Mouse (Mus musculus): Measurements from ENCODE around the gene Otx1. TPM values are rescaled to one million over a fixed set of nuclear protein-coding genes. Genes with fewer than 3 reads are reported as not detected.

Gene Otx1
- polyA plus RNA-seq (2012; ENCODE audit: insufficient read depth, insufficient read length, low replicate concordance, missing spikeins), result not detected in 2 replicates

- no peak within 1 kb of the TSS for H3K27ac ChIP-seq (ENCODE audit: insufficient read depth, low read depth, low read length)
- TF ChIP-seq CTCF (IDR thresholded peaks at IDR 0.05; ENCODE audit: insufficient read depth, low read depth, low read length), result no peak
- no peak for TF ChIP-seq POLR2A (IDR thresholded peaks at IDR 0.05; ENCODE audit: insufficient read depth, low read depth, low read length)
- WGBS, result 2% methylated on average over 34 of the region's 34 CpGs
- H3K4me1 ChIP-seq (ENCODE audit: control insufficient read depth, insufficient read depth, low read length), result peaks cover 23% of the 10 kb centered on the region
- H3K4me3 ChIP-seq (ENCODE audit: insufficient read depth, low read depth, low read length), result peak within 1 kb of the TSS; percentile 27
Observed at GRCm38 (mm10) chr11:22002783-22003340, at the start of gene Otx1. Gene Otx1, minus strand, starts transcription at chr11:22002897.

DNA sequence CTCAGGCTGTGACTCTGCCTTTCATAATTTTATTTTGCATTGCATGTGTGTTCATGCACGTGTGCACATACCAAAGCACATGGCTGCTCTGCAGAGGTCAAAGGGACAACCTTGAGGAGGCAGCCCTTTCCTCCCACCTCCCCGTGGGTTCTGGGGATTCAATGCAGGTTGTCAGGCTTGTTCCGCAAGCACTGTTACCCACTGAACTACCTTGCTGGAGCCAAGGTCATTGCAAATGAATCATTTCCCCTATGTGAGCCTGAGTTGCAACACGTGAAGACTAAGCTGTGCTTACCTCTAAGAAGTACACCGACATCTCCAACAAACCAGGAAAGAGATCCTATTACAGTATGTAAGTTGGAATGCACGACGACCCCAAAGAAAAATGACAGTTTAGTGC is 48.2 kb upstream of the Otx1 start:
- no peak overlapping the region for H3K27ac ChIP-seq (ENCODE audit: insufficient read depth, low read depth, low read length)
- H3K4me3 ChIP-seq (ENCODE audit: insufficient read depth, low read depth, low read length), result no peak overlapping the region
- WGBS, result 91% methylated on average over 7 of the region's 7 CpGs
- TF ChIP-seq CTCF (IDR thresholded peaks at IDR 0.05; ENCODE audit: insufficient read depth, low read depth, low read length), result no peak
- TF ChIP-seq POLR2A (IDR thresholded peaks at IDR 0.05; ENCODE audit: insufficient read depth, low read depth, low read length), result no peak
- H3K4me1 ChIP-seq (ENCODE audit: control insufficient read depth, insufficient read depth, low read length), result no peaks in the 10 kb centered on the region

DNA sequence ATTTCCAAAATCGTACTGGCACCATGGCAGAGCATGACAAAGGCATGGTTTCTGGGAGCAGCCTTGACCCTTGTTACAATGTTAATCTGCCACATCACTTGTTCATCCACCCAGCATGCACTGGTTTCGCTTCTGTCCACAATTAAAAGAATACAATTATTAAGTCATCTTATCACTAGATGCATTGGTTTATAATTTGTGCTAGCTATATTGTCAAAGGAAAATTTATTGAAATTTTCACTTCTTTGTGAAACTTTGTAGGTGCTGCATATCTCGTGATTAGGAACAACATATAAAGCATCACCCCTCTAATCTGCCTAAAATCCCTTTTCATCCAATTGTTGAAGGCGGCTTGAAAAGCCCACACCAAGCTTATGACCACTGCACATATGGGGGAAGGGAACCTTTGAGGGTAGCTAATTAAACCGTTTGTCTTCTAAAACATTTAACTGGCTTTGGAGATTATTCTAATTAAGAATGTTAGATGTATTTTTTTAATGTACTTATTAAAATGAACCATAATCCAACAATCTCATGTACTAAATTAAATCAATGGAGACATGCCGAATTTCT is 37.2 kb upstream of the Otx1 start:
- no peak overlapping the region for H3K27ac ChIP-seq (ENCODE audit: insufficient read depth, low read depth, low read length)
- H3K4me1 ChIP-seq (ENCODE audit: control insufficient read depth, insufficient read depth, low read length), result no peaks in the 10 kb centered on the region
- WGBS, result 87% methylated on average over 6 of the region's 6 CpGs
- H3K4me3 ChIP-seq (ENCODE audit: insufficient read depth, low read depth, low read length), result no peak overlapping the region
- TF ChIP-seq POLR2A (IDR thresholded peaks at IDR 0.05; ENCODE audit: insufficient read depth, low read depth, low read length) (no peak), CTCF (IDR thresholded peaks at IDR 0.05; ENCODE audit: insufficient read depth, low read depth, low read length) (no peak)

DNA sequence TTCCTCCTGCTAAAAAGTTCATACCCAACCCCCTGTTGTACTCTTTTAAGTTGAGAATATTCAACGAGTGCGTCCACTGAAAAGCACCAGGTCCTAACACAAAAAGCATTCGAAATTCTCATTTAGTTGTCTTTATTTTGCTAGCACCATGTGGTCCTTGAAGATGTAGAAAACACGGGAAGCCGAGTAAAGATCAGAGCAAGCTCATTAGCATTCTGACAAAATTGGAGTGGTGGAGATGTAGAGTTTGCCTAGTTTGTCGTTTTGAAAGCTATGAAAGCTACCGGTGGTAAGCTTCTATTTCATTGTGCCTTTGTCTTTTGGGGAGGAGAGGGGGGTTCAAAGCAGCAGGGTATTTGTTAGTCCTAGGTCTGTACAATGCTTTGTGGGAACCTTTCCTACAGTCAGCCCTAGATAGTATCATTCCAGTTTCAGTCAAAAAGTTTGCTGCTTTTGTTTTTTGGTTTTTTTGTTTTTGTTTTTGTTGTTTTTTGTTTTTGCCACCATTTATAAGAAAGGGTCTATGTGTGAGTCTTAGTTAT is 31.9 kb upstream of the Otx1 start:
- Histone ChIP-seq H3K4me3 (ENCODE audit: insufficient read depth, low read depth, low read length) (no peak overlapping the region), H3K4me1 (ENCODE audit: control insufficient read depth, insufficient read depth, low read length) (no peaks in the 10 kb centered on the region), H3K27ac (ENCODE audit: insufficient read depth, low read depth, low read length) (no peak overlapping the region)
- TF ChIP-seq POLR2A (IDR thresholded peaks at IDR 0.05; ENCODE audit: insufficient read depth, low read depth, low read length) (no peak), CTCF (IDR thresholded peaks at IDR 0.05; ENCODE audit: insufficient read depth, low read depth, low read length) (no peak)
- 46% methylated on average over 7 of the region's 7 CpGs for WGBS

- 95% methylated on average over 3 of the region's 3 CpGs for WGBS
- H3K4me1 ChIP-seq (ENCODE audit: control insufficient read depth, insufficient read depth, low read length), result no peaks in the 10 kb centered on the region
- no peak overlapping the region for H3K27ac ChIP-seq (ENCODE audit: insufficient read depth, low read depth, low read length)
- TF ChIP-seq POLR2A (IDR thresholded peaks at IDR 0.05; ENCODE audit: insufficient read depth, low read depth, low read length) (no peak), CTCF (IDR thresholded peaks at IDR 0.05; ENCODE audit: insufficient read depth, low read depth, low read length) (no peak)
- H3K4me3 ChIP-seq (ENCODE audit: insufficient read depth, low read depth, low read length), result no peak overlapping the region
Observed at GRCm38 (mm10) chr11:22033582-22033981, 30.9 kb upstream of the Otx1 start.

DNA sequence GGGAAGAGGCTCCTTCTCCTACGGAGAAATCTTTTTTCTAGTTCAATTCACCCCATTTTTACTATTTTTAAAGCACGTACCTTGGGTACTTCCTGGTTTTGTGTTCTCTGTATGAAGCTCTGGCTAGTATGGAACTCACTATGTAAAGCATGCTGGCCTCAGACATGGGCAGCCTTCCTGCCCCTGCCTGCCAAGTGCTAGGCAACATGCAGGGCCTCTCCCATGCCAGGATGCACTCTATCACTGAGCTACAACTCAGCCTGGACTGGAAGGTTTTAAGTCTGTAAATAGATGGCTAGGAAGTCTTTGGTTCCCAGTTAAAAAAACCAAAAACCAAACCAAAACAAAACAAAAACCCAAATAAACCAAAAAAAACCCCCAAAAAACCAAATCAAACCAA is 17.9 kb upstream of the Otx1 start:
- 93% methylated on average over 2 of the region's 2 CpGs for WGBS
- TF ChIP-seq CTCF (IDR thresholded peaks at IDR 0.05; ENCODE audit: insufficient read depth, low read depth, low read length), result no peak
- TF ChIP-seq POLR2A (IDR thresholded peaks at IDR 0.05; ENCODE audit: insufficient read depth, low read depth, low read length), result no peak
- no peak overlapping the region for H3K27ac ChIP-seq (ENCODE audit: insufficient read depth, low read depth, low read length)
- H3K4me1 ChIP-seq (ENCODE audit: control insufficient read depth, insufficient read depth, low read length), result no peaks in the 10 kb centered on the region
- H3K4me3 ChIP-seq (ENCODE audit: insufficient read depth, low read depth, low read length), result no peak overlapping the region

GRCm38 (mm10) chr11:22017444-22017843 is 14.7 kb upstream of the Otx1 start:
- H3K27ac ChIP-seq (ENCODE audit: insufficient read depth, low read depth, low read length), result no peak overlapping the region
- no peaks in the 10 kb centered on the region for H3K4me1 ChIP-seq (ENCODE audit: control insufficient read depth, insufficient read depth, low read length)
- 35% methylated on average over 8 of the region's 8 CpGs for WGBS
- no peak overlapping the region for H3K4me3 ChIP-seq (ENCODE audit: insufficient read depth, low read depth, low read length)
- no peak for TF ChIP-seq POLR2A (IDR thresholded peaks at IDR 0.05; ENCODE audit: insufficient read depth, low read depth, low read length)
- no peak for TF ChIP-seq CTCF (IDR thresholded peaks at IDR 0.05; ENCODE audit: insufficient read depth, low read depth, low read length)

GRCm38 (mm10) chr11:22016341-22016740 is 13.6 kb upstream of the Otx1 start:
- H3K4me3 ChIP-seq (ENCODE audit: insufficient read depth, low read depth, low read length), result no peak overlapping the region
- H3K4me1 ChIP-seq (ENCODE audit: control insufficient read depth, insufficient read depth, low read length), result no peaks in the 10 kb centered on the region
- no peak overlapping the region for H3K27ac ChIP-seq (ENCODE audit: insufficient read depth, low read depth, low read length)
- 47% methylated on average over 3 of the region's 3 CpGs for WGBS
- TF ChIP-seq CTCF (IDR thresholded peaks at IDR 0.05; ENCODE audit: insufficient read depth, low read depth, low read length) (no peak), POLR2A (IDR thresholded peaks at IDR 0.05; ENCODE audit: insufficient read depth, low read depth, low read length) (no peak)

- Histone ChIP-seq H3K4me1 (ENCODE audit: control insufficient read depth, insufficient read depth, low read length) (no peaks in the 10 kb centered on the region), H3K27ac (ENCODE audit: insufficient read depth, low read depth, low read length) (no peak overlapping the region), H3K4me3 (ENCODE audit: insufficient read depth, low read depth, low read length) (no peak overlapping the region)
- no peak for TF ChIP-seq CTCF (IDR thresholded peaks at IDR 0.05; ENCODE audit: insufficient read depth, low read depth, low read length)
- TF ChIP-seq POLR2A (IDR thresholded peaks at IDR 0.05; ENCODE audit: insufficient read depth, low read depth, low read length), result no peak
- WGBS, result 89% methylated on average over 2 of the region's 2 CpGs
Observed at GRCm38 (mm10) chr11:22008817-22009216, 6.1 kb upstream of the Otx1 start.
